ENCODE assay signal across 17 mouse cellular contexts in genomic region chr5:91204225-91205005, GRCm38 (mm10).
DNase-seq lines count a peak whose midpoint lies in the region; ATAC-seq lines count a peak whose summit lies in the region.
"Had no signal": no experiment of that assay in that cellular context is flagged by ENCODE, and none has a peak within 500 bp of the region (broad histone marks: within the 10 kb centered on the region; RNA-seq: fewer than 3 reads in every experiment).

No protein-coding gene starts in this region.

- H3K4me3 ChIP-seq in kidney, embryonic 15.5 days (replicated peaks), result no peak overlapping the region
- H3K4me3 ChIP-seq: embryonic facial prominence, embryonic 12.5 days; gastrocnemius, adult 2 months; hindbrain, embryonic 10.5 days; limb, embryonic 12.5 days; megakaryocyte, embryonic 14.5 days had no signal

- no peak overlapping the region for H3K4me2 ChIP-seq in kidney, embryonic 15.5 days
- H3K4me2 ChIP-seq: embryonic facial prominence, embryonic 12.5 days; limb, embryonic 12.5 days had no signal

- no peaks in the 10 kb centered on the region for H3K27me3 ChIP-seq in kidney, embryonic 15.5 days
- H3K27me3 ChIP-seq: embryonic facial prominence, embryonic 12.5 days; limb, embryonic 12.5 days; megakaryocyte, embryonic 14.5 days had no signal

- H3K9me3 ChIP-seq in kidney, embryonic 15.5 days (replicated peaks), result no peaks in the 10 kb centered on the region
- H3K9me3 ChIP-seq: embryonic facial prominence, embryonic 12.5 days; hindbrain, embryonic 10.5 days; limb, embryonic 12.5 days; megakaryocyte, embryonic 14.5 days had no signal

- H3K27ac ChIP-seq in kidney, embryonic 15.5 days, result no peak overlapping the region
- H3K27ac ChIP-seq: embryonic facial prominence, embryonic 12.5 days; gastrocnemius, adult 2 months; hindbrain, embryonic 10.5 days; limb, embryonic 12.5 days had no signal

- no peaks in the 10 kb centered on the region for H3K36me3 ChIP-seq in kidney, embryonic 15.5 days
- H3K36me3 ChIP-seq: embryonic facial prominence, embryonic 12.5 days; hindbrain, embryonic 10.5 days; limb, embryonic 12.5 days had no signal

- H3K9ac ChIP-seq in kidney, embryonic 15.5 days, result no peak overlapping the region
- H3K9ac ChIP-seq: embryonic facial prominence, embryonic 12.5 days; limb, embryonic 12.5 days had no signal

- ATAC-seq in kidney, embryonic 15.5 days (replicated peaks; ENCODE audit: low FRiP score), result no peak
- ATAC-seq: activated CD4-positive, CD25-positive, alpha-beta regulatory T cell, adult 4 months; CD4-positive, CD25-positive, alpha-beta regulatory T cell, adult 4 months had no signal

- peak; percentile 43 for DNase-seq in kidney, adult 18-20 months
- peak; percentile 31 for DNase-seq in NIH3T3 (ENCODE audit: low read depth)
- DNase-seq in kidney, postnatal 14 days, result peak; percentile 41
- peak; percentile 64 for DNase-seq in lung, postnatal 25 days (ENCODE audit: low spot score)
- no peak for DNase-seq in urinary bladder, postnatal 4 days (ENCODE audit: low spot score in 2 of 2)
- no peak for DNase-seq in gastrocnemius, adult 18-20 months (ENCODE audit: low spot score)
- DNase-seq: cerebellum, adult 11 months; gastrocnemius, adult 2 months; layer of hippocampus, postnatal 36 days; thymus, postnatal 4 days had no signal

- WGBS in kidney, embryonic 15.5 days, result 84% methylated on average over 13 of the region's 13 CpGs

- no peaks in the 10 kb centered on the region for H3K4me1 ChIP-seq in kidney, embryonic 15.5 days
- H3K4me1 ChIP-seq: embryonic facial prominence, embryonic 12.5 days; hindbrain, embryonic 10.5 days; limb, embryonic 12.5 days; megakaryocyte, embryonic 14.5 days had no signal

Comparison
In these comparisons a context has a peak if more than half of its experiments do, and no peak if none do; other contexts are left out.
1. DNase-seq: peak in kidney, adult 18-20 months (single experiment), NIH3T3 (single experiment), kidney, postnatal 14 days (single experiment) and lung, postnatal 25 days (single experiment); none in urinary bladder, postnatal 4 days (0 of 2) and gastrocnemius, adult 18-20 months (single experiment).